Mouse (Mus musculus) gastrocnemius, postnatal 10 days (tissue): Measurements from ENCODE around the gene Fam131a. TPM values are rescaled to one million over a fixed set of nuclear protein-coding genes. Genes with fewer than 3 reads are reported as not detected.

Experiments used
- DNase-seq: peaks from one replicate; pipeline ENCODE4 v3.0.0; 2021; ENCODE audit warnings: mixed read lengths
- total RNA-seq, 2 experiments: library from RNA; stranded (reverse); gene quantifications; 2 replicates each; pipeline ENCODE4 v1.2.3; 2021

Fam131a gene
- total RNA-seq, 2 experiments from 2014 or later, result 28.0 to 29.8 TPM

GRCm38 (mm10) chr16:20695622-20696323, 2.7 kb downstream of the Fam131a start:
- peak; percentile 87 for DNase-seq

GRCm38 (mm10) chr16:20699266-20699665, 6.2 kb downstream of the Fam131a start:
- no peak for DNase-seq

DNA sequence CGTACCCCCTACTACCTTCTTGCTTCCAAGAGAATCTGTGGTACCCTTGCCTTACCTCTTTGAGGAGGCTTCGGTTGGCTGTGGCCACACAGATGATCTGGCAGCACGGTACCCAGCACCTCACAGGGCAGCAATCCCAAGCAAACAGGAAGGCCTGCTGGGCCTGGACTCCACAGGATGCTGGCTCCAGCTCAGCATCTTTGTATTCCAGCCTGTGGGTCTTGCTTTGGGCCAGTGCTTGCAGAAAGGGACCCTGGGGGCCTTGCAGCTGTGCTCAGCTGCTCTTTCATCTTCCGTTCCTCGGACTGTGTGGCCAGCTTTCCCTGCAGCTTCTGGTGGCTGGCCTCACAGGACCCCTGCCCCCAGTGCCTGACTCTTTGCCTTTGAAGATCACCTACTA, 7.0 kb downstream of the Fam131a start:
- no peak for DNase-seq

GRCm38 (mm10) chr16:20701316-20701715, 8.3 kb downstream of the Fam131a start:
- no peak for DNase-seq

DNA sequence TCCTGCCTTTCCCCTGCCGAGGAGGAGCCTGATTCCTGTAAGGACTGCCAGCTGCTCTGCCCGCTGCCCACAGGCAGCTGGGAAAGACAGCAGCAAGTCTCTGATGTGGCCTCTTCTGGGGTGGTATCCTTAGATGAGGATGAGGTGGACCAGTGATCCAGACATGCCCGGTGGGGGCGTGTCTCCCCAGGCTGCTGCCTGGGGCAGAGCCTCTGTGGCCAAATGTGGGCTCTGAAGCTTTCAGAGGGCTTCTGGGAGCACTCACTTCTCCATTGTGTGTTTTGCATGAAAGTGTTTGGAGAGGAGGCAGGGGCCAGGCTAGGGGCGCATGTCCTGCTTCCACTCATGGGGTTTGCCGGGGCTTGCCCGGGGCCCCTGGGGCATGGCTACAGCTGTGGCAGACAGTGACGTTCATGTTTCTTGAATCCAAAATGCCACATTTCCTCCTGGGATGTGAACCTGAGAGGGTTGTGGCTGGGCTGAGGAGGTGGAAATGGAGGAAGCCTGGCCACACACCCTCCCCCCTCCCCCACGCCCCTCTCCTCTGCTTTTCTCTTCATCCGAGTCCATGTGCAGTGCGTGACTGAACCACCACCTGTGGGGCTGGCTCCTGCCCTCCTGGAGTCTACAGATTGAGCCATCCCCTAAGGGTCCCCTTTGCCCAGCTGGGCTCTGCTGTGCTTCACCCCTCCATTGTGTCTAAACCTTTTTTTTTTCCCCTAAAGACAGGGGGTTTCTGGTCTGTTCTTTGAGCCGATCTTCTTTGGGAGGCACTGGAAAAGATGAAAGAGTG, 8.9 kb downstream of the Fam131a start:
- DNase-seq, result no peak

GRCm38 (mm10) chr16:20702522-20702893, 9.5 kb downstream of the Fam131a start:
- peak; percentile 70 for DNase-seq

- DNase-seq, result no peak
These were observed 10.0 kb downstream of the Fam131a start for GRCm38 (mm10) chr16:20703071-20703470.

- no peak for DNase-seq
These were observed 10.8 kb downstream of the Fam131a start for GRCm38 (mm10) chr16:20703699-20704400.

DNA sequence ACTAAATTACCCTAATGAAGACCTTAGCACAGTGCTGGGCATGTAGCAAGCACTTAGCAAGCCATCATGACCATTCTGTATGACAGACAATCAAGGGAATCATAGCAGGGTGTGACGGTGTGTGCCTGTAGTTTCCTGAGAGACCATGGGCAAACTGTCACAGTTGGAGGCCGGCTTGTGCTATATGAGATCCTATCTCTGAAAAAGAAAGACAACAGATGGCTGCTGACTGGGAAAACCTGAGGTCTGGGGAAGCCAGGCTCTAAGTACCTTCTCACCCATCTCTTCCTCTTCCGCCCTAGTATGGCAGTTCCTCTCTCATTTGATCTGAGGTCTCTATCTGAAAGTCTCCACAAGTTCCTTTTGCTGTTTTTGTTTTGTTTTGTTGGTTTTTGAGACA, 12.7 kb downstream of the Fam131a start:
- no peak for DNase-seq

GRCm38 (mm10) chr16:20706407-20707055, 13.5 kb downstream of the Fam131a start:
- DNase-seq, result no peak

GRCm38 (mm10) chr16:20708220-20708938, 15.3 kb downstream of the Fam131a start:
- no peak for DNase-seq

GRCm38 (mm10) chr16:20708939-20709734, 16.1 kb downstream of the Fam131a start:
- no peak for DNase-seq

- DNase-seq, result no peak
These were observed 17.3 kb downstream of the Fam131a start for GRCm38 (mm10) chr16:20710370-20710769.

DNA sequence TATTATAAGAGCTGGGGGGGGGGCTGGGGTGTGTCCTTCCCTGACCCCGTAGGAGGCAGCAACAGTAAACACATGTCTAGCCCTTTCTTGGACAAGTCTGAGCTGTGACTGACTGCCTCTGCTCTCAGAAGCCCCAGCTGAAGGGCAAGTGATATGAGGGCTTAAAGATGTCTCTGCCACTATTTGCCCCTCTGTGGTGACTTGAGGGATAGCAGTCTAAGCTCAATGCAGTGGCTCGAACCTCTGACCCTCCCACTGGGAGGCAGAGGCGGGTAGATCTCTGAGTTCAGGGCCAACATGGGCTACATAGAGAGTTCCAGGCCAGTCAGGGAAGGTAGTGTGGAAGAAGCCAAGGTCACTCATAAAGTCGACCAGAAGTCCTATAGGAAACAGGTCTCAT, 17.8 kb downstream of the Fam131a start:
- DNase-seq, result no peak

GRCm38 (mm10) chr16:20712190-20712589, 19.1 kb downstream of the Fam131a start:
- DNase-seq, result no peak

- no peak for DNase-seq
These were observed 19.8 kb downstream of the Fam131a start for GRCm38 (mm10) chr16:20712889-20713288.

DNA sequence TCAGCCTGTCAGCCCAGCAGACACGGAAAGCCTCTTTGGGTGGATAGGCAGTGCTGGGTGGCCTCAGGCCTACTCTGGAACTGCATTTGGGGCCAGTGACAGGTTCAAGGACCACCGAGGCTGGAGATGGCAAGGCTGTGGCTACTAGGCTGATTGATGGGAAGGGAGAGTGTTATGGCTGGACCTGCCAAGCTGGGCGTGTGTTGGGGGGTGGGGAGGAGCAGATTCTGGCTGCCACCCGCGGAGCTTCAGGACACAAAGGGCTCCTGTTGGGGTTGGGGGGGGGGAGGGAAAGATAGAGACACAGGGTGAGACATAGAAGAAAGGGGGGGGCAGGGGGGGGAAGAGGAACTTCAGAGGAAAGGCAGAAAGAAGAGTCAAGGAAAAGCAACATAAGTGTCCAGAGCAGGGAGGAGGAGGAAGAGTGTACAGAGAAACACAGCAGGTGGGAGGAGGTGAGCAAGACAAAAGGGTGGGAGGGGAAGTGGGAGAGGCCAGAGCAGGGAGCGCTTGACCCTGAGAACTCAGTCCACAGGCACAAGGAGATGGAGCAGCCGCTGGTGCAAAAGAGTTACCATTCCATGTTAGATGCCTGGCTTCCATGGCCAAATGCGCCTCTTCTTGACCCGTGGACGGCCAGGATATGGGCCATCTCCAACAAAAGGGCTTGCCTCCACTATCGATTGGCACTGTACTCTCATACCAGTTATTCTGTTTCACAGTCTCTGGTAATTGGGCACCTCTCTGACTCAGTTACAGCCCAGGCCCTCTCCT, 21.5 kb downstream of the Fam131a start:
- no peak for DNase-seq

GRCm38 (mm10) chr16:20715161-20715560, 22.1 kb downstream of the Fam131a start:
- DNase-seq, result no peak

- DNase-seq, result no peak
These were observed 22.5 kb downstream of the Fam131a start for GRCm38 (mm10) chr16:20715566-20715965.
